Mouse (Mus musculus) small intestine, adult 2 months (tissue): ENCODE results near the gene Gm28035.

Experiments used
- CTCF ChIP-seq: fragments of 200-500 bp; IDR thresholded peaks from 2 replicates; pipeline ENCODE4 v1.5.1; 2012; ENCODE audit warnings: low read depth, mild to moderate bottlenecking, control low read depth, inconsistent platforms, low read length, moderate library complexity, mixed read lengths; ENCODE audit not compliant: insufficient replicate concordance, insufficient read length; ENCODE audit errors: extremely low read depth
- POLR2A ChIP-seq: fragments of 200-500 bp; IDR thresholded peaks from 2 replicates; pipeline ENCODE4 v1.6.1; 2012; ENCODE audit warnings: low read depth, mild to moderate bottlenecking, control low read depth, inconsistent platforms, low read length, moderate library complexity

- no peak for TF ChIP-seq CTCF
- no peak for TF ChIP-seq POLR2A
These were observed 28.8 kb upstream of the Gm28035 start for GRCm38 (mm10) chr2:30211408-30212168.
